Mouse (Mus musculus): ENCODE results near the gene Lta.

DNA sequence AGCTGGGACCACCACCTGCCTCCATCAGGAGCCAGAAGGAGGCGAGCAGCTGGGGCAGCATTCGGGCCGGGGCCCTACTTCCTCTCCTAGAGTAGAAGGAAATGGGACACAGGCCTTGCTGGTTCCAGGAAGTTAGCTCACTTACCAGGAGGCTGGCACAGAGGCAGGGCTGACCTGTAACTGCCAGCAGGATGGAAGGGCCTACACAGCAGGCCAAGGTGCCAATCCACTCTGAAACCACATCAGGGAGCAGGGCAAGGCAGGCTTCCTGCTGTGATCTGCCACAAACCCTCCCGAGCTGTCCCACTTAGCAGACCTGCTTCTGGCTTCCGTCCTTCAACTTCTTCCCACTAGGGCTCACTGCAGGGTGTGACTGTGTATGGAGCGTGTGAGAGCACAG, 17.1 kb upstream of the Lta start:
- TF ChIP-seq CTCF (IDR thresholded peaks at IDR 0.05; ENCODE audit: extremely low read depth, insufficient read depth, low read length), result no peak
- no peak for TF ChIP-seq POLR2A (IDR thresholded peaks at IDR 0.05; ENCODE audit: extremely low read depth, insufficient read depth, low read length)
